Mouse (Mus musculus) limb, embryonic 14.5 days (tissue): Measurements from ENCODE around the gene Brap. TPM values are rescaled to one million over a fixed set of nuclear protein-coding genes. Genes with fewer than 3 reads are reported as not detected.

Source experiments
- ATAC-seq: fragments of 200-750 bp; cut with Nextera tagmentation; 2 replicates; pipeline ENCODE4 v1.8.0; 2017; ENCODE audit warnings: low read depth, moderate number of reproducible peaks, moderate TSS enrichment; ENCODE audit not compliant: low FRiP score
- DNase-seq: peaks from one replicate; pipeline ENCODE4 v3.0.0-alpha.2; 2015; ENCODE audit warnings: low spot score
- H3K27ac ChIP-seq: fragments of 300-500 bp; sonication (generic); replicated peaks from 2 replicates; pipeline ENCODE4 v1.5.1; 2014; ENCODE audit warnings: low read depth, mild to moderate bottlenecking, low read length, moderate library complexity, mixed read lengths
- H3K27me3 ChIP-seq: fragments of 300-500 bp; sonication (generic); 2 replicates; pipeline ENCODE4 v1.6.1; 2014; ENCODE audit warnings: low read length, mixed read lengths; ENCODE audit not compliant: control insufficient read depth, insufficient read depth
- H3K36me3 ChIP-seq: fragments of 300-500 bp; sonication (generic); 2 replicates; pipeline ENCODE4 v1.6.1; 2014; ENCODE audit warnings: mild to moderate bottlenecking, low read length, moderate library complexity, mixed read lengths; ENCODE audit not compliant: control insufficient read depth, insufficient read depth
- H3K4me1 ChIP-seq: fragments of 300-500 bp; sonication (generic); 2 replicates; pipeline ENCODE4 v1.6.1; 2014; ENCODE audit warnings: antibody characterized with exemption, low read length, mixed read lengths; ENCODE audit not compliant: control insufficient read depth, insufficient read depth
- H3K4me2 ChIP-seq: fragments of 300-500 bp; sonication (generic); replicated peaks from 2 replicates; pipeline ENCODE4 v1.6.1; 2014; ENCODE audit warnings: low read depth, mild to moderate bottlenecking, low read length, moderate library complexity; ENCODE audit not compliant: severe bottlenecking
- H3K4me3 ChIP-seq: fragments of 300-500 bp; sonication (generic); replicated peaks from 2 replicates; pipeline ENCODE4 v1.5.1; 2014; ENCODE audit warnings: low read length
- H3K9ac ChIP-seq: fragments of 300-500 bp; sonication (generic); 2 replicates; pipeline ENCODE4 v1.6.1; 2014; ENCODE audit warnings: mild to moderate bottlenecking, low read depth, low read length, moderate library complexity; ENCODE audit not compliant: severe bottlenecking
- H3K9me3 ChIP-seq: fragments of 300-500 bp; sonication (generic); 2 replicates; pipeline ENCODE4 v1.6.1; 2016; ENCODE audit warnings: low read length; ENCODE audit not compliant: control insufficient read depth
- POLR2A ChIP-seq: fragments of 200-500 bp; IDR thresholded peaks from 2 replicates; pipeline ENCODE4 v1.8.0; 2012; ENCODE audit warnings: inconsistent platforms, mild to moderate bottlenecking, moderate library complexity, borderline replicate concordance; ENCODE audit not compliant: insufficient read depth, insufficient read length; ENCODE audit errors: extremely low read depth
- WGBS: fragments of 180-500 bp; shearing (Covaris S2); extraction: QIAGEN DNeasy Blood & Tissue Kit; methylation state at CpG from one replicate; pipeline ENCODE4 v1.1.7; 2014; 5-methylcytosine and 5-hydroxymethylcytosine counted together
- polyA plus RNA-seq, 2 experiments: library from polyadenylated mRNA; depleted of rRNA in 1 of 2; stranded (reverse) in 1 of 2; unstranded in 1 of 2; fragments of >200 nt; fragmentation: Nextera tagmentation in 1 of 2; extraction: Ambion mirVana in 1 of 2; gene quantifications; 2 replicates each; pipeline versions ENCODE4 v1.2.1 to v1.2.3; 2012 to 2014

Brap gene
- polyA plus RNA-seq, 2 experiments = 28.2 to 44.6 TPM

GRCm38 (mm10) chr5:121718462-121718861 lies 58.1 kb downstream of the Brap start:
- Histone ChIP-seq H3K27ac (no peak overlapping the region), H3K9me3 (no peaks in the 10 kb centered on the region), H3K4me3 (no peak overlapping the region), H3K9ac (no peak overlapping the region), H3K27me3 (no peaks in the 10 kb centered on the region), H3K36me3 (peaks cover 11% of the 10 kb centered on the region; the same call in 1 of the 2 replicates), H3K4me1 (peaks cover 24% of the 10 kb centered on the region), H3K4me2 (no peak overlapping the region)
- no peak for ATAC-seq
- no peak for DNase-seq
- no peak for TF ChIP-seq POLR2A
- 84% methylated on average over 5 of the region's 5 CpGs for WGBS

- 93% methylated on average over 5 of the region's 5 CpGs for WGBS
- ATAC-seq (no peak), DNase-seq (no peak)
- H3K9me3 ChIP-seq = no peaks in the 10 kb centered on the region
- TF ChIP-seq POLR2A = no peak
- peaks cover 11% of the 10 kb centered on the region; the same call in 1 of the 2 replicates for H3K36me3 ChIP-seq
- no peak overlapping the region for H3K4me3 ChIP-seq
- H3K27ac ChIP-seq = no peak overlapping the region
- H3K4me2 ChIP-seq = no peak overlapping the region
- no peaks in the 10 kb centered on the region for H3K27me3 ChIP-seq
- no peak overlapping the region for H3K9ac ChIP-seq
- peaks cover 12% of the 10 kb centered on the region; the same call in 1 of the 2 replicates for H3K4me1 ChIP-seq
Measured at GRCm38 (mm10) chr5:121720888-121721585, 60.7 kb downstream of the Brap start.

- no peak for DNase-seq
- ATAC-seq = no peak
- H3K27ac ChIP-seq = no peak overlapping the region
- H3K4me3 ChIP-seq = no peak overlapping the region
- H3K36me3 ChIP-seq = peaks cover 11% of the 10 kb centered on the region; the same call in 1 of the 2 replicates
- H3K9ac ChIP-seq = no peak overlapping the region
- WGBS = 65% methylated on average over 3 of the region's 3 CpGs
- no peaks in the 10 kb centered on the region for H3K9me3 ChIP-seq
- peaks cover 12% of the 10 kb centered on the region; the same call in 1 of the 2 replicates for H3K4me1 ChIP-seq
- no peaks in the 10 kb centered on the region for H3K27me3 ChIP-seq
- H3K4me2 ChIP-seq = no peak overlapping the region
- TF ChIP-seq POLR2A = no peak
Measured at GRCm38 (mm10) chr5:121721841-121722240, 61.5 kb downstream of the Brap start.

GRCm38 (mm10) chr5:121724678-121725077 lies 64.3 kb downstream of the Brap start:
- no peak overlapping the region for H3K27ac ChIP-seq
- H3K4me1 ChIP-seq = peaks cover 3% of the 10 kb centered on the region; the same call in 1 of the 2 replicates
- no peak for ATAC-seq
- peaks cover 6% of the 10 kb centered on the region; the same call in 1 of the 2 replicates for H3K36me3 ChIP-seq
- no peak overlapping the region for H3K4me3 ChIP-seq
- H3K9me3 ChIP-seq = no peaks in the 10 kb centered on the region
- 79% methylated on average over 1 of the region's 1 CpGs for WGBS
- no peak overlapping the region for H3K9ac ChIP-seq
- no peaks in the 10 kb centered on the region for H3K27me3 ChIP-seq
- no peak for TF ChIP-seq POLR2A
- no peak overlapping the region for H3K4me2 ChIP-seq
- DNase-seq = no peak

- no peak for TF ChIP-seq POLR2A
- Histone ChIP-seq H3K27ac (no peak overlapping the region), H3K4me1 (no peaks in the 10 kb centered on the region), H3K27me3 (no peaks in the 10 kb centered on the region), H3K9me3 (no peaks in the 10 kb centered on the region), H3K9ac (no peak overlapping the region), H3K4me3 (no peak overlapping the region), H3K36me3 (peaks cover 6% of the 10 kb centered on the region; the same call in 1 of the 2 replicates), H3K4me2 (no peak overlapping the region)
- ATAC-seq (no peak), DNase-seq (no peak)
- 98% methylated on average over 2 of the region's 2 CpGs for WGBS
Measured at GRCm38 (mm10) chr5:121730057-121730456, 69.7 kb downstream of the Brap start.
